Mouse (Mus musculus) kidney, adult 2 months (tissue): ENCODE results near the gene Gm5930. TPM values are rescaled to one million over a fixed set of nuclear protein-coding genes. Genes with fewer than 3 reads are reported as not detected.
"Not testable (repeated sequence)": the region's sequence is repeated elsewhere in the genome, so short reads cannot be mapped to it uniquely, and the experiment has no call there.

Source experiments
- DNase-seq: peaks from one replicate; pipeline ENCODE4 v3.0.0; 2021
- H3K27ac ChIP-seq: fragments of 200-500 bp; 2 replicates; pipeline ENCODE4 v1.5.1; 2012; ENCODE audit warnings: low read depth, low read length, control low read depth, inconsistent platforms; ENCODE audit not compliant: insufficient read depth
- H3K27me3 ChIP-seq: fragments of 200-500 bp; replicated peaks from 2 replicates; pipeline ENCODE4 v1.6.1; 2012; ENCODE audit warnings: mild to moderate bottlenecking, moderate library complexity, low read length, inconsistent platforms; ENCODE audit not compliant: control insufficient read depth, insufficient read depth
- H3K36me3 ChIP-seq: fragments of 200-500 bp; 2 replicates; pipeline ENCODE4 v1.6.1; 2012; ENCODE audit warnings: mild to moderate bottlenecking, moderate library complexity, low read length, inconsistent platforms; ENCODE audit not compliant: control insufficient read depth, insufficient read depth
- H3K4me1 ChIP-seq: fragments of 200-500 bp; 2 replicates; pipeline ENCODE4 v1.6.1; 2011; ENCODE audit warnings: low read length; ENCODE audit not compliant: control insufficient read depth, insufficient read depth
- H3K4me3 ChIP-seq: fragments of 200-500 bp; 2 replicates; pipeline ENCODE4 v1.5.1; 2011; ENCODE audit warnings: mild to moderate bottlenecking, low read depth, low read length, control low read depth; ENCODE audit not compliant: insufficient read depth
- WGBS: fragments of 180-500 bp; shearing (Covaris S2); methylation state at CpG from one replicate; pipeline ENCODE4 v1.1.7; 2018; 5-methylcytosine and 5-hydroxymethylcytosine counted together
- polyA plus RNA-seq: library from polyadenylated mRNA; depleted of rRNA; stranded (reverse); fragments of >200 nt; gene quantifications from 2 replicates; pipeline ENCODE4 v1.2.3, GENCODE M21; 2012; rRNA removed

The Gm5930 gene
- polyA plus RNA-seq, result not detected in 2 replicates

- H3K27ac ChIP-seq, H3K4me3 ChIP-seq, H3K4me1 ChIP-seq, DNase-seq, H3K27me3 ChIP-seq, H3K36me3 ChIP-seq: not testable (repeated sequence)
- no CpG with 5 or more reads among the region's 2 CpGs for WGBS
Observed at GRCm38 (mm10) chr14:44338484-44338883, at the start of gene Gm5930. TSS of gene Gm5930 (minus strand) at chr14:44338584.

- H3K4me1 ChIP-seq, result not testable (repeated sequence)
Observed at GRCm38 (mm10) chr14:44384233-44384632, 45.8 kb upstream of the Gm5930 start.

GRCm38 (mm10) chr14:44365057-44365456 lies 26.7 kb upstream of the Gm5930 start, which contains the start of gene Gm8229:
TSS of gene Gm8229 (plus strand) at chr14:44365357.
- WGBS, result 90% methylated on average over 4 of the region's 4 CpGs
- not testable (repeated sequence) for H3K4me3 ChIP-seq, H3K36me3 ChIP-seq, H3K27me3 ChIP-seq, H3K27ac ChIP-seq, DNase-seq, H3K4me1 ChIP-seq

More at GRCm38 (mm10) chr14:44384233-44384632, 45.8 kb upstream of the Gm5930 start:
- 74% methylated on average over 4 of the region's 4 CpGs for WGBS
- not testable (repeated sequence) for H3K4me3 ChIP-seq, H3K27me3 ChIP-seq, H3K27ac ChIP-seq, H3K36me3 ChIP-seq, DNase-seq

GRCm38 (mm10) chr14:44362301-44362700 lies 23.9 kb upstream of the Gm5930 start:
- H3K27me3 ChIP-seq, H3K27ac ChIP-seq, DNase-seq, H3K4me1 ChIP-seq, H3K36me3 ChIP-seq, H3K4me3 ChIP-seq: not testable (repeated sequence)

- not testable (repeated sequence) for H3K4me3 ChIP-seq, DNase-seq, H3K27me3 ChIP-seq, H3K27ac ChIP-seq, H3K4me1 ChIP-seq, H3K36me3 ChIP-seq
- WGBS, result 30% methylated on average over 2 of the region's 2 CpGs
Observed at GRCm38 (mm10) chr14:44361416-44361815, 23.0 kb upstream of the Gm5930 start.

- not testable (repeated sequence) for H3K27me3 ChIP-seq, H3K27ac ChIP-seq, H3K4me1 ChIP-seq, H3K4me3 ChIP-seq, DNase-seq, H3K36me3 ChIP-seq
- 83% methylated on average over 4 of the region's 4 CpGs for WGBS
Observed at GRCm38 (mm10) chr14:44312049-44312448, 26.3 kb downstream of the Gm5930 start.

GRCm38 (mm10) chr14:44285280-44285679 lies 53.1 kb downstream of the Gm5930 start, which contains the start of gene Gm8220:
TSS of gene Gm8220 (plus strand) at chr14:44285580.
- DNase-seq, H3K4me1 ChIP-seq, H3K27ac ChIP-seq, H3K36me3 ChIP-seq, H3K27me3 ChIP-seq, H3K4me3 ChIP-seq: not testable (repeated sequence)
- WGBS, result 84% methylated on average over 2 of the region's 2 CpGs

Other genes with a start within 250 kb of the Gm5930 start
- 4.8 and 5.4 TPM in 2 replicates for gene Ear2, start 235.9 kb downstream of the Gm5930 start, polyA plus RNA-seq
- gene Gm3327, start 214.7 kb downstream of the Gm5930 start, polyA plus RNA-seq, result not detected in 2 replicates
- not detected in 2 replicates for gene Gm8212, start 140.9 kb downstream of the Gm5930 start, polyA plus RNA-seq
- gene 4930503E14Rik, start 125.3 kb downstream of the Gm5930 start, polyA plus RNA-seq, result 0.06 TPM in 1 of 2 replicates, not detected in the other
- gene Gm8220, start 53.0 kb downstream of the Gm5930 start, polyA plus RNA-seq, result not detected in 2 replicates
- gene Gm8229, start 26.8 kb upstream of the Gm5930 start, polyA plus RNA-seq, result not detected in 2 replicates
- not detected in 2 replicates for gene Gm3371, start 72.1 kb upstream of the Gm5930 start, polyA plus RNA-seq
- not detected in 2 replicates for gene Gm8232, start 95.1 kb upstream of the Gm5930 start, polyA plus RNA-seq
- gene BC061237, start 153.9 kb upstream of the Gm5930 start, polyA plus RNA-seq, result not detected in 2 replicates
- not detected in 2 replicates for gene Gm17093, start 179.7 kb upstream of the Gm5930 start, polyA plus RNA-seq
- not detected in 2 replicates for gene Gm8247, start 244.6 kb upstream of the Gm5930 start, polyA plus RNA-seq